Mouse (Mus musculus): ENCODE data around the gene Zmym4. TPM values are rescaled to one million over a fixed set of nuclear protein-coding genes. Genes with fewer than 3 reads are reported as not detected.

Gene Zmym4
- polyA plus RNA-seq, 2 experiments from 2014 or later, result 16.3 to 19.7 TPM

DNA sequence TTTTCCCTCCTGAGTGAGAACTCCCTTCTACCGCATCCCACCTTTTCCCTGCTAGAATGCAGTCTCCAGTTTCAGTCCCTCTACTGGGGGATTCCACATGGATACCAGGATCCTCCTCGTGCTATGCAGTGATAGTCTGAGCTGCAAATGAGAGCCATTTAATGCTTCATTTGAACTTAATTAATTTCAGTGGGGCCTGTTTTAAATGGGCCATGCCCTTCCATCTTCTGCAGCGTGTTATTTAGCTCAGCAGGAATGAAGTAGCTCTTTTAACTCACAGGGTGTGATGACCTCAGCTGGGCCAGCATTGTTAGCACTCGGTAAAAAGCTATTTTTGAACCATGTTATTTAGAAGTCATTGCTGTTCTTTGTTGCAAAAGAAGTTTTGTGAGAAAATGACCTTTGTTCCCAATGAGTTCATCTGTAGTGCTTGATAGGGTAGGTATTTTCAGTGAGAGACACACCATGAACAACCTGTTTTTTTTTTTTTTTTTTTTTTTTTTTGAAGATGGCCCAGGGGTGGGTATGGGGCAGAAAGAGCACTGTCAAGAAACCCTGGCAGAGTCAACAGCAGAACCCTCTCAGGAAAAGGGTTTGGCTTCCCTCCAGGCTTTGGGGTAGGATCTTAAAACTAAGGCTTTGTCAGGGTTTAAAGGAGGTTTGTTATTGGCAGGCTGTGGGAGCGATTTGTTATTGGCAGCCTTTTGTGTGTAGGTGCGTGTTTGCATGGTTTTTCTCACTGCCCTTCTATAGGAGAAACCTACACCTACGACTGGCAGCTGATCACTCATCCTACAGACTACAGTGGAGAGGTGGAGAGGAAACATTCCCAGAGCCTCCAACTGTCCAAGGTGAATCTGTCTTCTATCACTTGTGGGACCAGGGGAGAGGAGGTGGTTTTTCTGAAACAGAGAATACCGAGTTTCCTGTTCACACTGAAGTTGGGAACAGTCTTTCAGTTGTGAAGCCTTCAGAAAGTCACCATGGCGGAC lies 144.7 kb downstream of the Zmym4 start:
- ATAC-seq, result no peak

DNA sequence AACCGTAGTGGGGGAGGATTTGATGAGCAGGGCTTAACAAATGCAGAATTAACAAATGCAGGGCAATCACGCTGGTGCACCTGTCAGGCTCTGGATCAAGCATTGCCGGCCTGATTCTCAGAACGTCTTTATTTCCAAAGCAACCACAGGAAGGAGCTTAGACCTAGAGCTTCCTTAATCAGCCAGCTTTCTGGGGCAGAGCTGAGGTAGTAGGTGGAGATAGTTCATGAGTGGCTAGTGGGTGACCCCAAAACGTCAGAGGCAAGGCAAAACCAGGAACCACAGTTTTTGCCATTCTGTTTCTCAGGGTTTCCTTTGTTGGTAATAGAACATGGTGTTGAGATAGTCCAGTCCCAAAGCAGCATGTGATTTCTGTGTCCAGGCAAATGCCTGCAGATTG lies 153.1 kb downstream of the Zmym4 start:
- ATAC-seq, result no peak

DNA sequence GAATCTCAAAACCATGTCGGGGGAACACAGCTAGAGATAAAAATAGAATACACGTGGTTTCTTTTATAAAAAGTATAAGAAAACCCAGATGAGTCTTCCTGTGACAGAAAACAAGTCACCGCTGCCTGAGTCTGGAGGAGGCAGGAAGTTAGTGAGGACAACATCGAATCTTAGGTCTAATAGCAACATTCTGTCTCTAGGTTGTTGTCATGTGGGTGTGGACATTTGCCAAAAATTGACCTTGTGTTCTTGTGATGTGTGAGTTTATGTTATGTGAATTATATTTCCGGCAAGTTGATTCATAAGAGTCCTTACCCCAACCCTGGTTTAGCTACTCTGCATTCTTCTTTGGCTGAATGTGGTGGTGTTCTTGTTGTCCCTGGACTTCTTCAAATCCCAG lies 154.7 kb downstream of the Zmym4 start:
- peak; percentile 90 for ATAC-seq

Other genes starting within 250 kb of the Zmym4 start
- not detected for gene Tfap2e, start 231.9 kb downstream of the Zmym4 start, polyA plus RNA-seq (2017; shearing (Covaris generic))
- 10 to 100 TPM in 1 of 2 experiments, 1 to 10 TPM in 1; 8.7 to 12.1 TPM for gene Ncdn, start 214.7 kb downstream of the Zmym4 start, polyA plus RNA-seq (2017; shearing (Covaris generic))
- gene AU040320, start 214.6 kb downstream of the Zmym4 start, polyA plus RNA-seq (2017; shearing (Covaris generic)), result 10 to 100 TPM; 21.4 to 22.1 TPM
- gene Sfpq, start 53.2 kb upstream of the Zmym4 start, polyA plus RNA-seq (2017; shearing (Covaris generic)), result 10 to 100 TPM; 44.0 to 61.2 TPM
- 10 to 100 TPM; 22.1 to 25.8 TPM for gene Zmym1, start 93.0 kb upstream of the Zmym4 start, polyA plus RNA-seq (2017; shearing (Covaris generic))
- 10 to 100 TPM; 19.2 to 27.9 TPM for gene Zmym6, start 109.2 kb upstream of the Zmym4 start, polyA plus RNA-seq (2017; shearing (Covaris generic))
- 10 to 100 TPM; 26.8 to 29.8 TPM for gene Tmem35b, start 155.6 kb upstream of the Zmym4 start, polyA plus RNA-seq (2017; shearing (Covaris generic))
- gene Dlgap3, start 201.1 kb upstream of the Zmym4 start, polyA plus RNA-seq (2017; shearing (Covaris generic)), result not detected